Mouse (Mus musculus): Measurements from ENCODE around the gene Cbx4. TPM values are rescaled to one million over a fixed set of nuclear protein-coding genes. Genes with fewer than 3 reads are reported as not detected.

The Cbx4 gene
- polyA plus RNA-seq, 1 experiment from 2014 or later = 20.2 TPM

DNA sequence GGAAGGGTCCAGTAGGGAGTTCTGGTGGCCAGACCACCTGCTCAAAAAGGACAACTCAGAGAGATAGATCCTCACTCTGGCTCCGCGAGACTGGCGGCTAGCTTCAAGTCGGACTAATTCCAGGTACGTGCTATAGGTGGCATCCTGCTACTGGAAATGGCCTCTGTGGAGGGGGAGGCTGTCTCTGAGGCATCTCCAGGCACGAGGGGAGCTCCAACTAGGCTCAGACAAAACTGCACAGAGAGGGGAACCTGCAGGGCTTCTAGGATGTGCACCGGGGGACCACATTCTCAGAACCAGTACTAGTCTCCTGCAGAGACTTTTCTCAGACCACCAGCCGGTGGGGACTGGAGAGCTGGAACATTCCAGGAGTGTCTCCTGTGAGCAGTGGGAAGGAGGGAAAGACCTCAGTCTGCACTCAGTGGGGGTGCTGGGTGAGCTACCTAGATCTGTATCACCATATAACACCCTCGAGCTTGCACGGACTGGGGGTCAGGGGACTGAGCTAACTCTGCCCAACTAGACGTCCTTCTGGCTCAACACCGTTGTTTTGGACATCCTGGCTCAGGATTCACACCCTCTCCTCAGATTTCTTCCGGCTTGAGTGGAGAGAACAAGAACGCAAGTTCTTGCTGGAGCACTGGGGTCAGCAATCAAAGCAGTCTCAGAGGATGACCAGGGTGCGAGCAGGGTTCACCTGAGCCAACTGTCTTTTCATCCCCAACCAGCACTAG, 33.9 kb downstream of the Cbx4 start:
- Histone ChIP-seq H3K4me3 (replicated peaks) (no peak overlapping the region), H3K27ac (replicated peaks) (peak overlapping the region; percentile 92; the same call in 1 of the 2 replicates), H3K27me3 (replicated peaks) (peaks cover 51% of the 10 kb centered on the region), H3K4me1 (peaks cover 63% of the 10 kb centered on the region), H3K4me2 (peak overlapping the region; percentile 82; the same call in 1 of the 2 replicates), H3K9me3 (replicated peaks) (no peaks in the 10 kb centered on the region), H3K9ac (replicated peaks) (no peak overlapping the region), H3K36me3 (no peaks in the 10 kb centered on the region)
- WGBS = 4% methylated on average over 15 of the region's 15 CpGs
- ATAC-seq (ENCODE audit: low FRiP score) = no peak

GRCm38 (mm10) chr11:119051426-119051825, 34.6 kb downstream of the Cbx4 start:
- H3K36me3 ChIP-seq = no peaks in the 10 kb centered on the region
- H3K27ac ChIP-seq (replicated peaks) = no peak overlapping the region
- H3K4me1 ChIP-seq = peaks cover 66% of the 10 kb centered on the region
- H3K4me3 ChIP-seq (replicated peaks) = no peak overlapping the region
- H3K27me3 ChIP-seq (replicated peaks) = peaks cover 56% of the 10 kb centered on the region
- H3K4me2 ChIP-seq = no peak overlapping the region
- ATAC-seq (ENCODE audit: low FRiP score) = no peak
- H3K9me3 ChIP-seq (replicated peaks) = no peaks in the 10 kb centered on the region
- no peak overlapping the region for H3K9ac ChIP-seq (replicated peaks)

DNA sequence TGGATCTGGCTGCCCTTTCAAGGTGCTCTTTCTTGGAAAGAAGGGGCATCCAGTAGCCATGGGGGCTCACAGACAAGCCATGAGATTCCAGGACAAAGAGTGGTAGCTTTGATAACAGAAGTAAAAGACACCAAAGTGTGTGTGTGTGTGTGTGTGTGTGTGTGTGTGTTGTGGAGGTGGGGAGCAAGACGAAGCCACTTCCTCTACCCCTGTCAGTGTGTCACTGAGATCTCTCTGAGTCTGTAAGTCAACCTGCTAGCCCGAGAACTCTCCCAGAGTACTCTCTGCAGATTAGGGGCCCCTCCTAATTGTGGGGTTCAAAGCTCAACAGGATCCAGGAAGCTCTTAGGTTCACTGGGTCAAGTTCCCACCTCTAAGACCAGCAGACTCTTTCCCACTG, 35.7 kb downstream of the Cbx4 start:
- WGBS = 10% methylated on average over 2 of the region's 2 CpGs
- no peak for ATAC-seq (ENCODE audit: low FRiP score)
- Histone ChIP-seq H3K27me3 (replicated peaks) (peaks cover 67% of the 10 kb centered on the region), H3K27ac (replicated peaks) (no peak overlapping the region), H3K9ac (replicated peaks) (no peak overlapping the region), H3K4me1 (peaks cover 61% of the 10 kb centered on the region), H3K9me3 (replicated peaks) (no peaks in the 10 kb centered on the region), H3K4me2 (no peak overlapping the region), H3K36me3 (no peaks in the 10 kb centered on the region), H3K4me3 (replicated peaks) (no peak overlapping the region)

DNA sequence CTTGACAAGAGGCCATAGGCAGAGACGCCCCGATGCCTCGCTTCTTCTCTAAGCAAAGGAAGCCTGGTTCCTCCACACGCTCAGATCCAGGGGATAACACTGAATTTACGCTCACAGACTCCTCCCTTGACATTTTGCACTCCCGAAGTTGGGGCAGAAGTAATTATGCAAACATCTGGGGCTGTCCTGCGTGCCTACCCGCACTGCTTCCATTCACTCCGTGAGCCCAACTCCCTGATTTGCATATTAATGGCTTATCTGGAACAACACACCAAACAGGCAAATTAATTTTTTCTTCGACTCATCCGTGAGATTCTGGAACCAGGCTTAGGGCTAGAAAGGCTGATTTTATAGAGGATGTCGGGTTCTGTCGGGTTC, 37.9 kb downstream of the Cbx4 start:
- Histone ChIP-seq H3K4me3 (replicated peaks) (no peak overlapping the region), H3K9me3 (replicated peaks) (no peaks in the 10 kb centered on the region), H3K4me1 (peaks cover 50% of the 10 kb centered on the region), H3K27ac (replicated peaks) (no peak overlapping the region), H3K27me3 (replicated peaks) (peaks cover 89% of the 10 kb centered on the region), H3K9ac (replicated peaks) (no peak overlapping the region), H3K36me3 (no peaks in the 10 kb centered on the region), H3K4me2 (peak overlapping the region; percentile 72; the same call in 1 of the 2 replicates)
- no peak for ATAC-seq (ENCODE audit: low FRiP score)
- WGBS = under 1% methylated on average over 13 of the region's 13 CpGs

GRCm38 (mm10) chr11:119047261-119048132, 38.5 kb downstream of the Cbx4 start:
- ATAC-seq (ENCODE audit: low FRiP score) = no peak
- Histone ChIP-seq H3K4me2 (peak overlapping the region; percentile 72), H3K27ac (replicated peaks) (no peak overlapping the region), H3K9ac (replicated peaks) (no peak overlapping the region), H3K9me3 (replicated peaks) (no peaks in the 10 kb centered on the region), H3K4me3 (replicated peaks) (peak overlapping the region; percentile 40), H3K27me3 (replicated peaks) (peaks cover 95% of the 10 kb centered on the region), H3K36me3 (no peaks in the 10 kb centered on the region), H3K4me1 (peaks cover 49% of the 10 kb centered on the region)
- under 1% methylated on average over 42 of the region's 43 CpGs for WGBS

GRCm38 (mm10) chr11:119046601-119047245, 39.3 kb downstream of the Cbx4 start:
- Histone ChIP-seq H3K4me1 (peaks cover 49% of the 10 kb centered on the region), H3K27me3 (replicated peaks) (peaks cover 96% of the 10 kb centered on the region), H3K9me3 (replicated peaks) (no peaks in the 10 kb centered on the region), H3K27ac (replicated peaks) (no peak overlapping the region), H3K9ac (replicated peaks) (peak overlapping the region; percentile 31; the same call in 1 of the 2 replicates), H3K36me3 (no peaks in the 10 kb centered on the region), H3K4me3 (replicated peaks) (peak overlapping the region; percentile 40), H3K4me2 (peak overlapping the region; percentile 72)
- 1% methylated on average over 39 of the region's 39 CpGs for WGBS
- ATAC-seq (ENCODE audit: low FRiP score) = peak; percentile 29; the same call in 1 of the 2 replicates

DNA sequence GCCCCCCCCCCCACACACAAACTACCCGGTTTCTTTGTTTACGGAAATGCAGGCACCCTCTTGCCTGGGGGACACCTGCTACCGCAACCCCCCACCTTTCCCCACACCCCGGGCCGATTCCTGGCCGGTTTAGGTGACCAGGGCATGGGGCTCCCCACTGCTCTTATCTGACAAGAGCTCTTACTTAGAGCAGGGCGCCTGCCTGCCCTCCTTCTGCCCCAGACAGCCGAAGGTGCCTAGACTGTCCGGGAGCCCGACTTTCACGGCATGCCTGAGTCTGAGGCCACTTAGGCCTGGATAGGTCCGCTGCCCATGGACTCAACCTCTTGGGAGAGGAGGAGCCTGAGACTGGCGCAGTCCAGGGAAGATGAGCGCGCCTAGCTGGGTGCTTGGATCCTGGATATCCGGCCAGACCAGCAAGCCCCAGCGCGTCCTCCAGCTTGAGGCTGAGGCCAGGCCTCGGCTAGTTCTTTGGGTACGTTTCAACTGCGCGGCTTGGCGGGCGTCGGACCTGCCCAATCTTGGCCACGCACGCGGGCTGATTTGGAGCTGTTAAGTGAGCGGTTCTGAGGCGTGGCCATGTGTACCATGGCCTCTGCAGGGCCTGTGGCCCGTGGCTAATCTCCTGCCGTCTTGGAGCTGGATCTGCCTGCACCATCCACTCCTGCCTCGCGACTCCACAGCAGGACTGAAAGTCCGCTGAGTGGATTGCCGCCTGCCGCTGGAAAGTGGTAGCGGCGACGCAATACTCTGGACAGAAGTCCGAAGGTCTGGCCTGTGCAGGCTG, 41.3 kb downstream of the Cbx4 start:
- peak overlapping the region; percentile 7 for H3K4me3 ChIP-seq (replicated peaks)
- no peaks in the 10 kb centered on the region for H3K9me3 ChIP-seq (replicated peaks)
- peak overlapping the region; percentile 6; the same call in 1 of the 2 replicates for H3K4me2 ChIP-seq
- H3K27ac ChIP-seq (replicated peaks) = no peak overlapping the region
- H3K9ac ChIP-seq (replicated peaks) = no peak overlapping the region
- peaks cover 58% of the 10 kb centered on the region for H3K4me1 ChIP-seq
- 1% methylated on average over 41 of the region's 41 CpGs for WGBS
- ATAC-seq (ENCODE audit: low FRiP score) = no peak
- no peaks in the 10 kb centered on the region for H3K36me3 ChIP-seq
- peaks cover 78% of the 10 kb centered on the region for H3K27me3 ChIP-seq (replicated peaks)

GRCm38 (mm10) chr11:119043761-119044550, 42.1 kb downstream of the Cbx4 start:
- Histone ChIP-seq H3K27me3 (replicated peaks) (peaks cover 78% of the 10 kb centered on the region), H3K4me1 (peaks cover 66% of the 10 kb centered on the region)
- WGBS = 1% methylated on average over 10 of the region's 10 CpGs

DNA sequence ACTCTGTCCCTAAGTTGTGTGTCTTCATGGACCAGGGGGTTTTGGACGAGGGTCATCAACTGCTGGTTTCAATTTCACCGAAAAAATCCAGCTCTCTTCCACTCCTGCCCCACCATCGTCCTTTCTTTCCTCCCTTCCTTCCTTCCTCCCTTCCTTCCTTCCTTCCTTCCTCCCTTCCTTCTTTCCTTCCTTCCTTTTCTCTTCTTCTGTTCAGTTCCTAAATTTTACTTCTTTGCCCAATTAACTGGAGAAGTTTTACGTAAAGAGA, 42.8 kb downstream of the Cbx4 start:
- Histone ChIP-seq H3K36me3 (peaks cover 8% of the 10 kb centered on the region), H3K27me3 (replicated peaks) (peaks cover 78% of the 10 kb centered on the region), H3K27ac (replicated peaks) (no peak overlapping the region), H3K9me3 (replicated peaks) (no peaks in the 10 kb centered on the region), H3K4me3 (replicated peaks) (no peak overlapping the region), H3K9ac (replicated peaks) (no peak overlapping the region), H3K4me2 (no peak overlapping the region), H3K4me1 (peaks cover 70% of the 10 kb centered on the region)
- WGBS = 2% methylated on average over 4 of the region's 4 CpGs
- ATAC-seq (ENCODE audit: low FRiP score) = no peak

More at GRCm38 (mm10) chr11:119043761-119044550, 42.1 kb downstream of the Cbx4 start:
- H3K9ac ChIP-seq (replicated peaks) = no peak overlapping the region
- peaks cover 2% of the 10 kb centered on the region for H3K36me3 ChIP-seq
- ATAC-seq (ENCODE audit: low FRiP score) = no peak
- no peaks in the 10 kb centered on the region for H3K9me3 ChIP-seq (replicated peaks)
- H3K4me2 ChIP-seq = no peak overlapping the region
- no peak overlapping the region for H3K27ac ChIP-seq (replicated peaks)
- H3K4me3 ChIP-seq (replicated peaks) = no peak overlapping the region

GRCm38 (mm10) chr11:119042466-119043272, 43.4 kb downstream of the Cbx4 start:
- Histone ChIP-seq H3K27ac (replicated peaks) (no peak overlapping the region), H3K9me3 (replicated peaks) (no peaks in the 10 kb centered on the region), H3K36me3 (peaks cover 8% of the 10 kb centered on the region), H3K9ac (replicated peaks) (no peak overlapping the region), H3K4me1 (peaks cover 70% of the 10 kb centered on the region), H3K4me2 (peak overlapping the region; percentile 86; the same call in 1 of the 2 replicates), H3K4me3 (replicated peaks) (0 out of 2 replicates have a peak overlapping the region, but pooled peaks have one; percentile 0), H3K27me3 (replicated peaks) (peaks cover 78% of the 10 kb centered on the region)
- ATAC-seq (ENCODE audit: low FRiP score) = no peak
- WGBS = under 1% methylated on average over 52 of the region's 52 CpGs

All from neural tube, embryonic 15.5 days (tissue).